Mouse (Mus musculus): ENCODE results near the gene Olfr559. TPM values are rescaled to one million over a fixed set of nuclear protein-coding genes. Genes with fewer than 3 reads are reported as not detected.

Gene Olfr559
- not detected for total RNA-seq (2021)
- long read RNA-seq, experiment 1: 0 reads
- long read RNA-seq, experiment 2: 0 reads

- no peak for DNase-seq (ENCODE audit: low spot score in 2 of 2)
Observed at GRCm38 (mm10) chr7:102727391-102727790, at the start of gene Olfr559. Gene Olfr559, minus strand, starts transcription at chr7:102727491.

- no peak for DNase-seq (ENCODE audit: low spot score in 2 of 2)
Observed at GRCm38 (mm10) chr7:102770921-102771320, 43.6 kb upstream of the Olfr559 start, which contains the start of gene Olfr561. Gene Olfr561, plus strand, starts transcription at chr7:102771221.

- DNase-seq (ENCODE audit: low spot score in 2 of 2): no peak
Observed at GRCm38 (mm10) chr7:102759266-102759665, 32.0 kb upstream of the Olfr559 start, which contains the start of the genes Olfr560 and Olfr78. Gene Olfr560, minus strand, starts transcription at chr7:102759366. Gene Olfr78, minus strand, starts transcription at chr7:102759471.

- no peak for DNase-seq (ENCODE audit: low spot score in 2 of 2)
Observed at GRCm38 (mm10) chr7:102752086-102752485, 24.8 kb upstream of the Olfr559 start.

- no peak for DNase-seq (ENCODE audit: low spot score in 2 of 2)
Observed at GRCm38 (mm10) chr7:102737705-102738104, 10.4 kb upstream of the Olfr559 start.

- DNase-seq (ENCODE audit: low spot score in 2 of 2): no peak
Observed at GRCm38 (mm10) chr7:102733793-102734192, 6.5 kb upstream of the Olfr559 start.

- no peak for DNase-seq (ENCODE audit: low spot score in 2 of 2)
Observed at GRCm38 (mm10) chr7:102718970-102719369, 8.3 kb downstream of the Olfr559 start, which contains the start of gene Olfr33. Gene Olfr33, minus strand, starts transcription at chr7:102719070.

- no peak for DNase-seq (ENCODE audit: low spot score in 2 of 2)
Observed at GRCm38 (mm10) chr7:102701915-102702314, 25.4 kb downstream of the Olfr559 start, which contains the start of gene Olfr558. Gene Olfr558, plus strand, starts transcription at chr7:102702215.

- no peak for DNase-seq (ENCODE audit: low spot score in 2 of 2)
Observed at GRCm38 (mm10) chr7:102698461-102698860, 28.8 kb downstream of the Olfr559 start.

GRCm38 (mm10) chr7:102695358-102696125, 31.7 kb downstream of the Olfr559 start, which contains the start of gene Olfr557:
Gene Olfr557, plus strand, starts transcription at chr7:102695910.
- no peak for DNase-seq (ENCODE audit: low spot score in 2 of 2)

- DNase-seq (ENCODE audit: low spot score in 2 of 2): peak; percentile 71 to 89
Observed at GRCm38 (mm10) chr7:102686944-102687501, 40.3 kb downstream of the Olfr559 start, which contains the start of gene Trim68. Gene Trim68, minus strand, starts transcription at chr7:102687327.

GRCm38 (mm10) chr7:102681916-102682315, 45.4 kb downstream of the Olfr559 start:
- no peak for DNase-seq (ENCODE audit: low spot score in 2 of 2)

- no peak for DNase-seq (ENCODE audit: low spot score in 2 of 2)
Observed at GRCm38 (mm10) chr7:102676225-102676624, 51.1 kb downstream of the Olfr559 start.

Other genes starting within 250 kb of the Olfr559 start
- gene Olfr543, start 245.8 kb downstream of the Olfr559 start, total RNA-seq (2021): not detected
- gene Olfr544, start 239.2 kb downstream of the Olfr559 start, total RNA-seq (2021): not detected
- gene Olfr545, start 227.9 kb downstream of the Olfr559 start, total RNA-seq (2021): not detected
- not detected for gene Olfr547, start 192.7 kb downstream of the Olfr559 start, total RNA-seq (2021)
- not detected for gene Olfr548-ps1, start 186.6 kb downstream of the Olfr559 start, total RNA-seq (2021)
- gene Olfr549, start 177.6 kb downstream of the Olfr559 start, total RNA-seq (2021): not detected
- gene Trim21, start 162.0 kb downstream of the Olfr559 start, total RNA-seq (2021): 1 to 10 TPM; 4.7 to 6.4 TPM
- under 1 TPM in 1 of 2 experiments, not detected in 1; 0.10 TPM for gene Olfr550, start 156.0 kb downstream of the Olfr559 start, total RNA-seq (2021)
- gene Olfr551, start 135.6 kb downstream of the Olfr559 start, total RNA-seq (2021): not detected
- not detected for gene Olfr552, start 129.7 kb downstream of the Olfr559 start, total RNA-seq (2021)
- not detected for gene Olfr553, start 109.3 kb downstream of the Olfr559 start, total RNA-seq (2021)
- gene Olfr554, start 89.1 kb downstream of the Olfr559 start, total RNA-seq (2021): not detected
- not detected for gene Olfr555, start 68.7 kb downstream of the Olfr559 start, total RNA-seq (2021)
- not detected for gene Olfr556, start 62.6 kb downstream of the Olfr559 start, total RNA-seq (2021)
- 1 to 10 TPM; 7.2 to 9.0 TPM for gene Trim68, start 40.2 kb downstream of the Olfr559 start, total RNA-seq (2021)
- not detected for gene Olfr557, start 31.6 kb downstream of the Olfr559 start, total RNA-seq (2021)
- gene Olfr558, start 25.3 kb downstream of the Olfr559 start, total RNA-seq (2021): 1 to 10 TPM; 3.3 to 5.2 TPM
- not detected for gene Olfr33, start 8.4 kb downstream of the Olfr559 start, total RNA-seq (2021)
- under 1 TPM in 1 of 2 experiments, not detected in 1; 0.17 TPM for gene Olfr560, start 31.9 kb upstream of the Olfr559 start, total RNA-seq (2021)
- 1 to 10 TPM in 1 of 2 experiments, under 1 TPM in 1; 0.83 to 1.9 TPM for gene Olfr78, start 32.0 kb upstream of the Olfr559 start, total RNA-seq (2021)
- under 1 TPM in 1 of 2 experiments, not detected in 1; 0.27 TPM for gene Olfr561, start 43.7 kb upstream of the Olfr559 start, total RNA-seq (2021)
- not detected for gene Olfr564, start 76.0 kb upstream of the Olfr559 start, total RNA-seq (2021)
- not detected for gene Olfr566, start 131.3 kb upstream of the Olfr559 start, total RNA-seq (2021)
- not detected for gene Olfr568, start 149.6 kb upstream of the Olfr559 start, total RNA-seq (2021)
- gene Olfr569, start 163.4 kb upstream of the Olfr559 start, total RNA-seq (2021): not detected
- not detected for gene Olfr570, start 167.1 kb upstream of the Olfr559 start, total RNA-seq (2021)
- gene Olfr571, start 190.0 kb upstream of the Olfr559 start, total RNA-seq (2021): not detected
- not detected for gene Olfr572, start 196.9 kb upstream of the Olfr559 start, total RNA-seq (2021)
- gene Olfr573-ps1, start 215.1 kb upstream of the Olfr559 start, total RNA-seq (2021): not detected
- not detected for gene Olfr574, start 221.0 kb upstream of the Olfr559 start, total RNA-seq (2021)
- not detected for gene Olfr575, start 231.3 kb upstream of the Olfr559 start, total RNA-seq (2021)
- not detected for gene Olfr576, start 235.2 kb upstream of the Olfr559 start, total RNA-seq (2021)
- not detected for gene Olfr577, start 248.5 kb upstream of the Olfr559 start, total RNA-seq (2021)

Data from gastrocnemius, postnatal 4 days (tissue).